Mouse (Mus musculus) limb, embryonic 11.5 days (tissue): ENCODE data around the gene Gm4779. TPM values are rescaled to one million over a fixed set of nuclear protein-coding genes. Genes with fewer than 3 reads are reported as not detected.

Source experiments
- polyA plus RNA-seq: library from polyadenylated mRNA; unstranded; fragments of >200 nt; fragmentation: Nextera tagmentation; extraction: Ambion mirVana; gene quantifications from 2 replicates; pipeline ENCODE4 v1.2.1, GENCODE M21; 2014

Gene Gm4779
- polyA plus RNA-seq, 1 experiment from 2014 or later: not detected

Other genes starting within 250 kb of the Gm4779 start
- gene Ogt, start 154.4 kb downstream of the Gm4779 start, polyA plus RNA-seq: 215 and 218 TPM in 2 replicates
- not detected in 2 replicates for gene Cxcr3, start 60.2 kb downstream of the Gm4779 start, polyA plus RNA-seq
- gene 8030474K03Rik, start 233 bp upstream of the Gm4779 start, polyA plus RNA-seq: 0.20 TPM in 1 of 2 replicates, not detected in the other
- 18.3 and 23.2 TPM in 2 replicates for gene Nhsl2, start 55.0 kb upstream of the Gm4779 start, polyA plus RNA-seq